Mouse (Mus musculus) MEL (cell line): ENCODE results near the gene Otog. TPM values are rescaled to one million over a fixed set of nuclear protein-coding genes. Genes with fewer than 3 reads are reported as not detected.

Experiments
- DNase-seq: peaks from one replicate; pipeline ENCODE4 v3.0.0; 2011; ENCODE audit warnings: low read depth, low spot score
- H3K27ac ChIP-seq: 2 replicates; pipeline ENCODE4 v1.5.1; 2012; ENCODE audit warnings: low read depth, mild to moderate bottlenecking, control low read depth, low read length, moderate library complexity; ENCODE audit not compliant: control insufficient read depth
- H3K27me3 ChIP-seq, 2 experiments: fragments of 150-350 bp in 1 of 2; sonication (generic) in 1 of 2; 2 replicates each; pipeline ENCODE4 v1.6.1; 2012; ENCODE audit warnings: low read length in 2 of 2, mild to moderate bottlenecking in 2 of 2, improper control_type of control experiment in 1 of 2, moderate library complexity in 1 of 2; ENCODE audit not compliant: insufficient read depth in 2 of 2, control insufficient read depth in 1 of 2
- H3K36me3 ChIP-seq, 2 experiments: 2 replicates each; pipeline ENCODE4 v1.6.1; 2012 to 2014; ENCODE audit warnings: low read length in 2 of 2, improper control_type of control experiment in 1 of 2, inconsistent platforms in 1 of 2, mild to moderate bottlenecking in 1 of 2; ENCODE audit not compliant: insufficient read depth in 2 of 2, control insufficient read depth in 1 of 2
- H3K4me1 ChIP-seq, 2 experiments: fragments of 150-350 bp in 1 of 2; sonication (generic) in 1 of 2; 2 replicates each; pipeline ENCODE4 v1.6.1; 2012; ENCODE audit warnings: low read length in 2 of 2, improper control_type of control experiment in 1 of 2, mild to moderate bottlenecking in 1 of 2; ENCODE audit not compliant: insufficient read depth in 2 of 2, control insufficient read depth in 1 of 2
- H3K4me3 ChIP-seq, 2 experiments: fragments of 150-350 bp in 1 of 2; sonication (generic) in 1 of 2; 2 replicates each; pipeline ENCODE4 v1.5.1; 2012; ENCODE audit warnings: low read depth in 2 of 2, low read length in 2 of 2, mild to moderate bottlenecking in 2 of 2, moderate library complexity in 2 of 2, control low read depth in 1 of 2, improper control_type of control experiment in 1 of 2; ENCODE audit not compliant: control insufficient read depth in 1 of 2, insufficient read depth in 1 of 2
- H3K79me2 ChIP-seq: 2 replicates; pipeline ENCODE4 v1.6.1; 2012; ENCODE audit warnings: mild to moderate bottlenecking, low read length, moderate library complexity; ENCODE audit not compliant: control insufficient read depth, poor library complexity, insufficient read depth
- H3K9ac ChIP-seq: 2 replicates; pipeline ENCODE4 v1.6.1; 2012; ENCODE audit warnings: low read depth, mild to moderate bottlenecking, control low read depth, low read length, moderate library complexity; ENCODE audit not compliant: control insufficient read depth, poor library complexity, severe bottlenecking
- H3K9me3 ChIP-seq: fragments of 150-350 bp; sonication (generic); replicated peaks from 2 replicates; pipeline ENCODE4 v1.6.1; 2012; ENCODE audit warnings: mild to moderate bottlenecking, low read length, improper control_type of control experiment, moderate library complexity; ENCODE audit not compliant: insufficient read depth
- CHD1 ChIP-seq: IDR thresholded peaks from 2 replicates; pipeline ENCODE4 v1.6.1; 2012; ENCODE audit warnings: low read depth, mild to moderate bottlenecking, inconsistent platforms, low read length, improper control_type of control experiment
- CTCF ChIP-seq, 3 experiments: IDR thresholded peaks in 2 of 3; conservative IDR thresholded peaks in 1 of 3; 2 replicates each; pipeline ENCODE4 v1.5.1; 2011 to 2012; ENCODE audit warnings: low read length in 3 of 3, low read depth in 2 of 3, mild to moderate bottlenecking in 2 of 3, improper control_type of control experiment in 1 of 3, inconsistent platforms in 1 of 3, mixed read lengths in 1 of 3, moderate library complexity in 1 of 3; ENCODE audit not compliant: control insufficient read depth in 1 of 3, insufficient read depth in 1 of 3, poor library complexity in 1 of 3, severe bottlenecking in 1 of 3
- EP300 ChIP-seq, 2 experiments: IDR thresholded peaks; 2 replicates each; pipeline ENCODE4 v1.6.1; 2011; ENCODE audit warnings: improper control_type of control experiment in 2 of 2, low read length in 2 of 2, low read depth in 1 of 2, mild to moderate bottlenecking in 1 of 2
- ETS1 ChIP-seq: IDR thresholded peaks from 2 replicates; pipeline ENCODE4 v1.6.1; 2012; ENCODE audit warnings: low read depth, mild to moderate bottlenecking, inconsistent platforms, low read length, improper control_type of control experiment, moderate library complexity
- GATA1 ChIP-seq: IDR thresholded peaks from 2 replicates; pipeline ENCODE4 v1.6.1; 2011; ENCODE audit warnings: low read depth, low read length, improper control_type of control experiment
- KAT2A ChIP-seq: conservative IDR thresholded peaks from 2 replicates; pipeline ENCODE4 v1.6.1; 2012; ENCODE audit warnings: low read depth, low read length, improper control_type of control experiment, inconsistent platforms
- MAX ChIP-seq: IDR thresholded peaks from 2 replicates; pipeline ENCODE4 v1.6.1; 2011; ENCODE audit warnings: low read length, improper control_type of control experiment
- MEF2A ChIP-seq: IDR thresholded peaks from 2 replicates; pipeline ENCODE4 v1.6.1; 2014; ENCODE audit warnings: low read depth, mild to moderate bottlenecking, inconsistent platforms, low read length, improper control_type of control experiment; ENCODE audit not compliant: poor library complexity, insufficient replicate concordance, severe bottlenecking; ENCODE audit errors: extremely low read depth
- MYB ChIP-seq: IDR thresholded peaks from 2 replicates; pipeline ENCODE4 v1.6.1; 2011; ENCODE audit warnings: mild to moderate bottlenecking, low read depth, low read length, improper control_type of control experiment
- MYC ChIP-seq: IDR thresholded peaks from 2 replicates; pipeline ENCODE4 v1.6.1; 2011; ENCODE audit warnings: low read depth, mild to moderate bottlenecking, low read length, improper control_type of control experiment, moderate library complexity
- NRF1 ChIP-seq: IDR thresholded peaks from 2 replicates; pipeline ENCODE4 v1.6.1; 2014; ENCODE audit warnings: low read depth, mild to moderate bottlenecking, inconsistent platforms, low read length, improper control_type of control experiment, moderate library complexity; ENCODE audit not compliant: poor library complexity, insufficient read depth, severe bottlenecking
- RAD21 ChIP-seq: IDR thresholded peaks from 2 replicates; pipeline ENCODE4 v1.6.1; 2011; ENCODE audit warnings: mild to moderate bottlenecking, low read depth, low read length, improper control_type of control experiment
- SMC3 ChIP-seq: IDR thresholded peaks from 2 replicates; pipeline ENCODE4 v1.6.1; 2011; ENCODE audit warnings: low read depth, low read length, improper control_type of control experiment
- TBP ChIP-seq: IDR thresholded peaks from 2 replicates; pipeline ENCODE4 v1.8.0; 2011; ENCODE audit warnings: low read depth, low read length, improper control_type of control experiment
- TCF12 ChIP-seq: IDR thresholded peaks from 2 replicates; pipeline ENCODE4 v1.6.1; 2014; ENCODE audit warnings: low read depth, mild to moderate bottlenecking, inconsistent platforms, low read length, improper control_type of control experiment, moderate library complexity
- UBTF ChIP-seq: IDR thresholded peaks from 2 replicates; pipeline ENCODE4 v1.6.1; 2012; ENCODE audit warnings: low read depth, mild to moderate bottlenecking, inconsistent platforms, low read length, improper control_type of control experiment, moderate library complexity, borderline replicate concordance; ENCODE audit not compliant: insufficient read depth
- USF2 ChIP-seq, 2 experiments: IDR thresholded peaks; 2 replicates each; pipeline ENCODE4 v1.6.1; 2011 to 2012; ENCODE audit warnings: improper control_type of control experiment in 2 of 2, low read length in 2 of 2, borderline replicate concordance in 1 of 2, inconsistent platforms in 1 of 2, low read depth in 1 of 2, mild to moderate bottlenecking in 1 of 2; ENCODE audit not compliant: insufficient read depth in 1 of 2
- ZC3H11A ChIP-seq: IDR thresholded peaks from 2 replicates; pipeline ENCODE4 v1.6.1; 2012; ENCODE audit warnings: low read depth, mild to moderate bottlenecking, inconsistent platforms, low read length, improper control_type of control experiment
- ZKSCAN1 ChIP-seq: IDR thresholded peaks from 2 replicates; pipeline ENCODE4 v1.6.1; 2012; ENCODE audit warnings: low read depth, mild to moderate bottlenecking, inconsistent platforms, low read length, improper control_type of control experiment, moderate library complexity
- ZMIZ1 ChIP-seq: IDR thresholded peaks from 2 replicates; pipeline ENCODE4 v1.6.1; 2012; ENCODE audit warnings: low read depth, mild to moderate bottlenecking, inconsistent platforms, low read length, improper control_type of control experiment, moderate library complexity
- polyA plus RNA-seq, 2 experiments: library from polyadenylated mRNA; stranded (reverse) in 1 of 2; unstranded in 1 of 2; fragments of >175 nt in 1 of 2; fragments of >200 nt in 1 of 2; gene quantifications; 2 replicates each; pipeline versions ENCODE4 v1.2.1 to v1.2.4; 2012; ENCODE audit warnings: low replicate concordance in 2 of 2, low read depth in 1 of 2; ENCODE audit not compliant: insufficient read length in 2 of 2, insufficient read depth in 1 of 2, missing spikeins in 1 of 2
- total RNA-seq: library from RNA; depleted of rRNA; stranded (reverse); fragments of 300-350 nt; gene quantifications from 2 replicates; pipeline ENCODE4 v1.2.3, GENCODE M21; 2012

Otog gene
- total and polyA plus RNA-seq, 3 experiments = not detected

GRCm38 (mm10) chr7:46279946-46280345 is 39.2 kb downstream of the Otog start:
- H3K4me1 ChIP-seq = no peaks in the 10 kb centered on the region
- no peak overlapping the region for H3K9ac ChIP-seq
- no peaks in the 10 kb centered on the region for H3K36me3 ChIP-seq
- no peak overlapping the region for H3K4me3 ChIP-seq
- no peaks in the 10 kb centered on the region for H3K9me3 ChIP-seq
- TF ChIP-seq TBP (no peak), ETS1 (no peak), CHD1 (no peak), MYB (no peak), CTCF (IDR thresholded peaks at IDR 0.05 in 2 of 3, conservative IDR thresholded peaks at IDR 0.05 in 1 of 3; ENCODE audit: control insufficient read depth in 1 of 3, insufficient read depth in 1 of 3, low read depth in 2 of 3, low read length in 3 of 3, poor library complexity in 1 of 3, severe bottlenecking in 1 of 3) (peak; percentile 57 to 73 (median 67)), RAD21 (peak; percentile 79), ZC3H11A (peak; percentile 62), SMC3 (peak; percentile 74)
- peak; percentile 73 for DNase-seq
- no peaks in the 10 kb centered on the region for H3K27me3 ChIP-seq
- no peak overlapping the region for H3K27ac ChIP-seq
- H3K79me2 ChIP-seq = no peaks in the 10 kb centered on the region

- no peaks in the 10 kb centered on the region for H3K27me3 ChIP-seq
- no peaks in the 10 kb centered on the region for H3K79me2 ChIP-seq
- H3K4me3 ChIP-seq = no peak overlapping the region
- TF ChIP-seq SMC3 (no peak), USF2 (IDR thresholded peaks at IDR 0.05; ENCODE audit: borderline replicate concordance in 1 of 2, insufficient read depth in 1 of 2, low read depth in 1 of 2, low read length in 2 of 2) (no peak), GATA1 (no peak), MEF2A (no peak), ZC3H11A (no peak), NRF1 (no peak), ZKSCAN1 (no peak), RAD21 (no peak), EP300 (IDR thresholded peaks at IDR 0.05; ENCODE audit: low read depth in 1 of 2, low read length in 2 of 2) (no peak), KAT2A (no peak), MYC (no peak), MAX (no peak), ZMIZ1 (no peak), UBTF (no peak), TBP (no peak), TCF12 (no peak)
- no peaks in the 10 kb centered on the region for H3K36me3 ChIP-seq
- no peaks in the 10 kb centered on the region for H3K9me3 ChIP-seq
- H3K27ac ChIP-seq = no peak overlapping the region
- H3K9ac ChIP-seq = no peak overlapping the region
- DNase-seq = no peak
- H3K4me1 ChIP-seq = no peaks in the 10 kb centered on the region
Measured at GRCm38 (mm10) chr7:46280896-46281295, 40.1 kb downstream of the Otog start.
